In genomic region chr12:70654546-70654945, GRCm38 (mm10) we compare ENCODE assay signal across 9 mouse cellular contexts.
A peak's percentile ranks its signal among the peaks of the same experiment; 100 is the strongest.
DNase-seq lines count a peak whose midpoint lies in the region; ATAC-seq lines count a peak whose summit lies in the region.
"Had no signal": no experiment of that assay in that cellular context is flagged by ENCODE, and none has a peak within 500 bp of the region (broad histone marks: within the 10 kb centered on the region; RNA-seq: fewer than 3 reads in every experiment).

No protein-coding gene starts in this region.

- H3K4me3 ChIP-seq in stomach, embryonic 15.5 days (replicated peaks) = no peak overlapping the region
- H3K4me3 ChIP-seq: myocyte had no signal

- ATAC-seq in stomach, embryonic 15.5 days (ENCODE audit: insufficient read depth, low FRiP score, low read depth) = peak; percentile 47; the same call in 1 of the 2 replicates

- H3K9ac ChIP-seq in stomach, embryonic 15.5 days = no peak overlapping the region

- H3K27ac ChIP-seq in stomach, embryonic 15.5 days = no peak overlapping the region

- H3K36me3 ChIP-seq in stomach, embryonic 15.5 days = no peaks in the 10 kb centered on the region

- no peak overlapping the region for H3K4me2 ChIP-seq in stomach, embryonic 15.5 days

- 36% methylated on average over 3 of the region's 3 CpGs for WGBS in stomach, embryonic 15.5 days

- intact Hi-C loops in heart, postnatal 14 days (cut with DNase I) = loop anchor here (5.0 kb wide), 1 partner anchor 173 kb away; the partner anchor contains the start of gene Frmd6
- intact Hi-C loops in left cerebral cortex, postnatal 36 days (cut with DNase I) = loop anchor here (1.0 kb wide), 1 partner anchor 19 kb away; no protein-coding TSS in a partner anchor

- H3K4me1 ChIP-seq in stomach, embryonic 15.5 days = 0 out of 2 replicates have a peak, but pooled peaks cover 4% of the 10 kb centered on the region

- H3K9me3 ChIP-seq in stomach, embryonic 15.5 days = no peaks in the 10 kb centered on the region

- no peaks in the 10 kb centered on the region for H3K27me3 ChIP-seq in stomach, embryonic 15.5 days (replicated peaks)

- DNase-seq in cerebellum, postnatal 10 days = peak; percentile 69 to 83
- no peak for DNase-seq in cerebellum, adult 11 months
- peak; percentile 38 for DNase-seq in right cerebral cortex, postnatal 4 days
- no peak for DNase-seq in right cerebral cortex, postnatal 14 days
- DNase-seq in heart, postnatal 14 days = peak; percentile 83 to 90
- DNase-seq in layer of hippocampus, postnatal 14 days (ENCODE audit: low spot score in 2 of 2) = no peak
- no peak for DNase-seq in left cerebral cortex, postnatal 36 days (ENCODE audit: low spot score in 2 of 2)

Comparison
In these comparisons a context has a peak if more than half of its experiments do, and no peak if none do; other contexts are left out.
1. DNase-seq: peak in cerebellum, postnatal 10 days (2 of 2), right cerebral cortex, postnatal 4 days (single experiment) and heart, postnatal 14 days (2 of 2); none in cerebellum, adult 11 months (single experiment), right cerebral cortex, postnatal 14 days (single experiment), layer of hippocampus, postnatal 14 days (0 of 2) and left cerebral cortex, postnatal 36 days (0 of 2).